Mouse (Mus musculus) lung, adult 2 months (tissue): Measurements from ENCODE around the gene Ppp3ca.

Experiments used
- CTCF ChIP-seq: fragments of 200-500 bp; IDR thresholded peaks from 2 replicates; pipeline ENCODE4 v1.5.1; 2011; ENCODE audit warnings: mild to moderate bottlenecking, low read length, control low read depth; ENCODE audit not compliant: insufficient read depth
- POLR2A ChIP-seq: fragments of 200-500 bp; IDR thresholded peaks from 2 replicates; pipeline ENCODE4 v1.6.1; 2011; ENCODE audit warnings: low read depth, mild to moderate bottlenecking, control low read depth, low read length, borderline replicate concordance; ENCODE audit errors: extremely low read depth

DNA sequence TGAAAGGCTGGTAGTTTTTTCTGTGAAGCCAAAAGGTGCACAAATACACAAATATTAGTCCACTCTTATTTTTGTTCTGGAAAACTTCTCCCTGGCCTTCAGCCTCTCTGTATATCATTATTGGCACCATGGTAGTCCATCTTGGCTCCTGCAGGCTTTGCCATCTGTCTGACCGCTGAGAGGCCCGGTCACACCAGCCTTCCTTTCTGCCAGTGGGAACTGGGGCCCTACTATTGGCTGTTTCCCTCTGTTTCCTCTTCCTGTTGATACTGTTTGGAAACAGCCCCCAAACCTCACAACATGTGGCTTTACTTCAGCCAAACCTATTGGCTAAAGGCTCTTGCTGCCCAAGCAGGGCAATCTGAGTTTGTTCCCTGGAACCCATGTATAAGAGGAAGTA is 123.5 kb downstream of the Ppp3ca start:
- no peak for TF ChIP-seq POLR2A
- TF ChIP-seq CTCF = no peak
